Mouse (Mus musculus) adrenal gland, postnatal 36 days (tissue): ENCODE results near the gene Tmem167. TPM values are rescaled to one million over a fixed set of nuclear protein-coding genes. Genes with fewer than 3 reads are reported as not detected.

Experiments
- DNase-seq, 2 experiments: peaks; one replicate each; pipeline ENCODE4 v3.0.0; 2021; ENCODE audit warnings: mixed read lengths in 1 of 2
- total RNA-seq, 2 experiments: library from RNA; stranded (reverse); gene quantifications; 2 replicates each; pipeline ENCODE4 v1.2.3; 2021

Tmem167 gene
- total RNA-seq, 2 experiments from 2014 or later, result 18.4 to 19.2 TPM

- no peak for DNase-seq
These were observed 94.6 kb downstream of the Tmem167 start for GRCm38 (mm10) chr13:90183536-90183935.

GRCm38 (mm10) chr13:90186694-90187093, 97.8 kb downstream of the Tmem167 start:
- DNase-seq, result no peak

- DNase-seq, result no peak
These were observed 99.1 kb downstream of the Tmem167 start for GRCm38 (mm10) chr13:90188021-90188420.

GRCm38 (mm10) chr13:90191794-90192193, 102.9 kb downstream of the Tmem167 start:
- no peak for DNase-seq

Other genes with a start within 250 kb of the Tmem167 start
- 10 to 100 TPM; 14.1 to 14.8 TPM for gene Xrcc4, start 485 bp downstream of the Tmem167 start, total RNA-seq